Mouse (Mus musculus) spleen, adult 2 months (tissue): ENCODE data around the gene A730061H03Rik. TPM values are rescaled to one million over a fixed set of nuclear protein-coding genes. Genes with fewer than 3 reads are reported as not detected.

ENCODE experiments used
- DNase-seq, 2 experiments: peaks; one replicate each; pipeline versions ENCODE4 v3.0.0 to v3.0.0-alpha.2; 2012 to 2021; ENCODE audit warnings: low spot score in 2 of 2, low read depth in 1 of 2
- H3K27ac ChIP-seq: fragments of 200-500 bp; 2 replicates; pipeline ENCODE4 v1.5.1; 2012; ENCODE audit warnings: low read length, inconsistent platforms; ENCODE audit not compliant: insufficient read depth
- H3K27me3 ChIP-seq: fragments of 200-500 bp; 2 replicates; pipeline ENCODE4 v1.6.1; 2012; ENCODE audit warnings: mild to moderate bottlenecking, moderate library complexity, low read length, inconsistent platforms; ENCODE audit not compliant: control insufficient read depth, insufficient read depth
- H3K36me3 ChIP-seq: fragments of 200-500 bp; 2 replicates; pipeline ENCODE4 v1.6.1; 2012; ENCODE audit warnings: mild to moderate bottlenecking, low read length, inconsistent platforms; ENCODE audit not compliant: control insufficient read depth, insufficient read depth
- H3K4me1 ChIP-seq: fragments of 200-500 bp; 2 replicates; pipeline ENCODE4 v1.6.1; 2011; ENCODE audit warnings: inconsistent platforms; ENCODE audit not compliant: control insufficient read depth, insufficient read depth, insufficient read length
- H3K4me3 ChIP-seq: fragments of 200-500 bp; 2 replicates; pipeline ENCODE4 v1.5.1; 2011; ENCODE audit warnings: mild to moderate bottlenecking, inconsistent platforms; ENCODE audit not compliant: insufficient read depth, insufficient read length; ENCODE audit errors: extremely low read depth
- CTCF ChIP-seq: fragments of 200-500 bp; IDR thresholded peaks from 2 replicates; pipeline ENCODE4 v1.5.1; 2011; ENCODE audit warnings: mild to moderate bottlenecking, inconsistent platforms; ENCODE audit not compliant: insufficient read depth, insufficient read length, insufficient replicate concordance; ENCODE audit errors: extremely low read depth
- POLR2A ChIP-seq: fragments of 200-500 bp; IDR thresholded peaks from 2 replicates; pipeline ENCODE4 v1.6.1; 2011; ENCODE audit warnings: low read depth, low read length, inconsistent platforms
- WGBS: fragments of 180-500 bp; shearing (Covaris S2); methylation state at CpG from one replicate; pipeline ENCODE4 v1.1.7; 2018; 5-methylcytosine and 5-hydroxymethylcytosine counted together
- polyA plus RNA-seq: library from polyadenylated mRNA; depleted of rRNA; stranded (reverse); fragments of >200 nt; gene quantifications from 2 replicates; pipeline ENCODE4 v1.2.3, GENCODE M21; 2012

The A730061H03Rik gene
- polyA plus RNA-seq, 1 experiment: 5.6 TPM

GRCm38 (mm10) chr14:55571760-55572159, 11.6 kb upstream of the A730061H03Rik start:
- Histone ChIP-seq H3K27ac (no peak overlapping the region), H3K36me3 (peaks cover 22% of the 10 kb centered on the region)
- TF ChIP-seq CTCF: no peak
- no peak for TF ChIP-seq POLR2A

GRCm38 (mm10) chr14:55570588-55570987, 10.4 kb upstream of the A730061H03Rik start:
- H3K36me3 ChIP-seq: peaks cover 31% of the 10 kb centered on the region
- no peaks in the 10 kb centered on the region for H3K27me3 ChIP-seq
- no peak for TF ChIP-seq POLR2A
- TF ChIP-seq CTCF: no peak
- no peak overlapping the region for H3K27ac ChIP-seq
- no peak for DNase-seq
- H3K4me3 ChIP-seq: no peak overlapping the region
- no peaks in the 10 kb centered on the region for H3K4me1 ChIP-seq
- WGBS: 80% methylated on average over 2 of the region's 2 CpGs

More at GRCm38 (mm10) chr14:55571760-55572159, 11.6 kb upstream of the A730061H03Rik start:
- no peaks in the 10 kb centered on the region for H3K27me3 ChIP-seq
- no peak overlapping the region for H3K4me3 ChIP-seq
- no peak for DNase-seq
- no peaks in the 10 kb centered on the region for H3K4me1 ChIP-seq

- no peak overlapping the region for H3K4me3 ChIP-seq
- no peaks in the 10 kb centered on the region for H3K27me3 ChIP-seq
- no peak for DNase-seq
- H3K36me3 ChIP-seq: peaks cover 42% of the 10 kb centered on the region
- WGBS: 94% methylated on average over 3 of the region's 3 CpGs
- no peak for TF ChIP-seq CTCF
- TF ChIP-seq POLR2A: no peak
- H3K4me1 ChIP-seq: no peaks in the 10 kb centered on the region
- H3K27ac ChIP-seq: no peak overlapping the region
Observed at GRCm38 (mm10) chr14:55567496-55567895, 7.3 kb upstream of the A730061H03Rik start.

- peaks cover 5% of the 10 kb centered on the region; the same call in 1 of the 2 replicates for H3K4me1 ChIP-seq
- TF ChIP-seq POLR2A: no peak
- DNase-seq: no peak
- no peak overlapping the region for H3K4me3 ChIP-seq
- peaks cover 42% of the 10 kb centered on the region for H3K36me3 ChIP-seq
- no peak overlapping the region for H3K27ac ChIP-seq
- WGBS: 87% methylated on average over 3 of the region's 3 CpGs
- no peaks in the 10 kb centered on the region for H3K27me3 ChIP-seq
Observed at GRCm38 (mm10) chr14:55565748-55566147, 5.5 kb upstream of the A730061H03Rik start.

- Histone ChIP-seq H3K36me3 (peaks cover 29% of the 10 kb centered on the region), H3K4me1 (peaks cover 5% of the 10 kb centered on the region; the same call in 1 of the 2 replicates), H3K27ac (no peak overlapping the region), H3K27me3 (no peaks in the 10 kb centered on the region), H3K4me3 (no peak overlapping the region)
- 92% methylated on average over 11 of the region's 11 CpGs for WGBS
- no peak for DNase-seq
- TF ChIP-seq POLR2A: no peak
- no peak for TF ChIP-seq CTCF
Observed at GRCm38 (mm10) chr14:55563249-55563648, 3.0 kb upstream of the A730061H03Rik start.

GRCm38 (mm10) chr14:55561860-55562259, 1.7 kb upstream of the A730061H03Rik start:
- TF ChIP-seq CTCF (no peak), POLR2A (no peak)
- Histone ChIP-seq H3K36me3 (peaks cover 21% of the 10 kb centered on the region), H3K4me3 (no peak overlapping the region), H3K4me1 (peaks cover 7% of the 10 kb centered on the region; the same call in 1 of the 2 replicates), H3K27ac (no peak overlapping the region), H3K27me3 (no peaks in the 10 kb centered on the region)
- 91% methylated on average over 10 of the region's 10 CpGs for WGBS
- DNase-seq: no peak

- H3K36me3 ChIP-seq: peaks cover 8% of the 10 kb centered on the region
- peak; percentile 83 to 87 for DNase-seq
- no peaks in the 10 kb centered on the region for H3K27me3 ChIP-seq
- TF ChIP-seq POLR2A (peak; percentile 70), CTCF (no peak)
- peak within 1 kb of the TSS; percentile 91 for H3K4me3 ChIP-seq
- under 1% methylated on average over 27 of the region's 27 CpGs for WGBS
- peaks cover 7% of the 10 kb centered on the region; the same call in 1 of the 2 replicates for H3K4me1 ChIP-seq
- H3K27ac ChIP-seq: peak within 1 kb of the TSS; percentile 100
Observed at GRCm38 (mm10) chr14:55559799-55560201, 406 bp downstream of the A730061H03Rik start, which contains the start of gene Dcaf11. Dcaf11 (plus strand) TSS chr14:55560006.
